23 mouse cellular contexts compared by ENCODE assay signal in the genomic region with DNA sequence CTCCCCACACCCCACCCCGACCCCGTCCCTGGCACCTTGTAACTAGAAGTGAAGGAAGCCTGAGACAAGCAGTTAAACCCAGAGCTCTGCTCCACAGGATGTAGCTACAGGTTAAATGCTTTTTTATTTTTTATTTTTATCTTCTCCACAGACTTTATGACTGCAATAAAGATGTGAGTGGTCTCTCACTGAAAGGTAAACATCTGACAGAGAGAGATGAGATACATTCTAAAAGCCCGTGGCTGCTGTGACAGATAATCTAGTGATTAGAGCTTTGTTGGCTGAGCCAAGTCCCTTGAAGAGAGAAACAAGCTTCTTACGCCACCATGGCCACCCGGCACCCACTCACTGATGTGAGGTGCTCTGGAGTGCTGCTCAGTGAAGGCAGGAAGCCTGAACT. TPM values are rescaled to one million over a fixed set of nuclear protein-coding genes. Genes with fewer than 3 reads are reported as not detected.
A peak's percentile ranks its signal among the peaks of the same experiment; 100 is the strongest.
DNase-seq lines count a peak whose midpoint lies in the region; ATAC-seq and TF ChIP-seq lines count a peak whose summit lies in the region.
"Had no signal": no experiment of that assay in that cellular context is flagged by ENCODE, and none has a peak within 500 bp of the region (broad histone marks: within the 10 kb centered on the region; RNA-seq: fewer than 3 reads in every experiment).

No protein-coding gene starts in this region.

- H3K27me3 ChIP-seq in lung, embryonic 14.5 days (ENCODE audit: insufficient read depth, low read length), result no peaks in the 10 kb centered on the region
- H3K27me3 ChIP-seq in MEL (ENCODE audit: control insufficient read depth in 1 of 2, insufficient read depth in 2 of 2, low read length in 2 of 2), result no peaks in the 10 kb centered on the region; a peak in 1 of 4 replicates
- no peaks in the 10 kb centered on the region for H3K27me3 ChIP-seq in intestine, embryonic 15.5 days (replicated peaks)
- H3K27me3 ChIP-seq in kidney, adult 2 months (replicated peaks; ENCODE audit: control insufficient read depth, insufficient read depth, low read length), result no peaks in the 10 kb centered on the region
- 0 out of 2 replicates have a peak, but pooled peaks cover 3% of the 10 kb centered on the region for H3K27me3 ChIP-seq in hindbrain, embryonic 14.5 days (ENCODE audit: control insufficient read depth, insufficient read depth, low read length)
- H3K27me3 ChIP-seq in hindbrain, embryonic 16.5 days (replicated peaks; ENCODE audit: control insufficient read depth, insufficient read depth, low read length), result no peaks in the 10 kb centered on the region; the same call in 1 of the 2 replicates
- H3K27me3 ChIP-seq: embryonic facial prominence, embryonic 13.5 days; forebrain, embryonic 12.5 days; heart, embryonic 13.5 days had no signal

- no peaks in the 10 kb centered on the region for H3K4me1 ChIP-seq in lung, embryonic 14.5 days (ENCODE audit: insufficient read depth)
- peaks cover 0 to 4% of the 10 kb centered on the region in 2 experiments; a peak in 1 of 4 replicates for H3K4me1 ChIP-seq in MEL (ENCODE audit: control insufficient read depth in 1 of 2, insufficient read depth in 2 of 2, low read length in 2 of 2)
- H3K4me1 ChIP-seq in intestine, embryonic 15.5 days (replicated peaks), result no peaks in the 10 kb centered on the region
- no peaks in the 10 kb centered on the region for H3K4me1 ChIP-seq in kidney, adult 2 months (ENCODE audit: control insufficient read depth, insufficient read depth, low read length)
- no peaks in the 10 kb centered on the region for H3K4me1 ChIP-seq in hindbrain, embryonic 14.5 days (replicated peaks; ENCODE audit: control insufficient read depth, insufficient read depth, low read length)
- no peaks in the 10 kb centered on the region for H3K4me1 ChIP-seq in hindbrain, embryonic 16.5 days (ENCODE audit: control insufficient read depth, insufficient read depth, low read depth, low read length)
- H3K4me1 ChIP-seq: embryonic facial prominence, embryonic 13.5 days; forebrain, embryonic 12.5 days had no signal

- TF ChIP-seq EP300 in MEL (IDR thresholded peaks at IDR 0.05; ENCODE audit: low read depth in 1 of 2, low read length in 2 of 2), result peak in 1 of 2 experiments; percentile 40; a peak in 1 of 4 replicates

- H3K27ac ChIP-seq in lung, embryonic 14.5 days (ENCODE audit: low read depth), result no peak overlapping the region
- no peak overlapping the region for H3K27ac ChIP-seq in MEL (ENCODE audit: control insufficient read depth, low read depth, low read length)
- no peak overlapping the region for H3K27ac ChIP-seq in intestine, embryonic 15.5 days
- no peak overlapping the region for H3K27ac ChIP-seq in kidney, adult 2 months (ENCODE audit: insufficient read depth, low read depth, low read length)
- H3K27ac ChIP-seq in hindbrain, embryonic 14.5 days, result no peak overlapping the region
- no peak overlapping the region for H3K27ac ChIP-seq in hindbrain, embryonic 16.5 days (ENCODE audit: low read depth, low read length)
- H3K27ac ChIP-seq: embryonic facial prominence, embryonic 13.5 days; forebrain, embryonic 12.5 days; heart, embryonic 13.5 days; hindbrain, postnatal 0 days had no signal

- TF ChIP-seq CTCF in lung, embryonic 14.5 days (IDR thresholded peaks at IDR 0.05; ENCODE audit: low read depth), result no peak
- no peak for TF ChIP-seq CTCF in MEL (IDR thresholded peaks at IDR 0.05 in 2 of 3, conservative IDR thresholded peaks at IDR 0.05 in 1 of 3; ENCODE audit: control insufficient read depth in 1 of 3, insufficient read depth in 1 of 3, low read depth in 2 of 3, low read length in 3 of 3, poor library complexity in 1 of 3, severe bottlenecking in 1 of 3)
- no peak for TF ChIP-seq CTCF in kidney, adult 2 months (conservative IDR thresholded peaks at IDR 0.05; ENCODE audit: insufficient read depth, insufficient read length, low read depth, low read length)

- TF ChIP-seq POLR2A in MEL (IDR thresholded peaks at IDR 0.05; ENCODE audit: control insufficient read depth in 1 of 2, insufficient read depth in 1 of 2, low read depth in 1 of 2, low read length in 2 of 2, poor library complexity in 1 of 2), result no peak
- no peak for TF ChIP-seq POLR2A in kidney, adult 2 months (IDR thresholded peaks at IDR 0.05; ENCODE audit: low read depth, low read length)

- H3K4me3 ChIP-seq in lung, embryonic 14.5 days (ENCODE audit: low read depth, low read length), result no peak overlapping the region
- H3K4me3 ChIP-seq in MEL (ENCODE audit: control insufficient read depth in 1 of 2, insufficient read depth in 1 of 2, low read depth in 2 of 2, low read length in 2 of 2), result no peak overlapping the region
- H3K4me3 ChIP-seq in intestine, embryonic 15.5 days (replicated peaks), result no peak overlapping the region
- no peak overlapping the region for H3K4me3 ChIP-seq in kidney, adult 2 months (ENCODE audit: insufficient read depth, low read depth, low read length)
- H3K4me3 ChIP-seq in hindbrain, embryonic 14.5 days (replicated peaks; ENCODE audit: low read length), result no peak overlapping the region
- no peak overlapping the region for H3K4me3 ChIP-seq in hindbrain, embryonic 16.5 days (ENCODE audit: low read length)
- H3K4me3 ChIP-seq: embryonic facial prominence, embryonic 13.5 days; forebrain, embryonic 12.5 days; heart, embryonic 13.5 days had no signal

- 28% methylated on average over 5 of the region's 5 CpGs for WGBS in lung, embryonic 14.5 days
- WGBS in intestine, embryonic 15.5 days, result 18% methylated on average over 5 of the region's 5 CpGs
- 53% methylated on average over 5 of the region's 5 CpGs for WGBS in kidney, adult 2 months
- WGBS in hindbrain, embryonic 14.5 days, result 75% methylated on average over 5 of the region's 5 CpGs
- WGBS in hindbrain, embryonic 16.5 days, result 79% methylated on average over 5 of the region's 5 CpGs

- no peak for ATAC-seq in lung, embryonic 14.5 days (ENCODE audit: insufficient read depth)
- peak; percentile 58 for ATAC-seq in intestine, embryonic 15.5 days
- ATAC-seq in hindbrain, embryonic 14.5 days (ENCODE audit: low FRiP score), result no peak
- ATAC-seq in hindbrain, embryonic 16.5 days, result no peak
- ATAC-seq: forebrain, embryonic 16.5 days; hindbrain, postnatal 0 days had no signal

- TF ChIP-seq RAD21 in MEL (IDR thresholded peaks at IDR 0.05; ENCODE audit: low read depth, low read length), result no peak

- DNase-seq in lung, embryonic 14.5 days, result peak; percentile 14
- DNase-seq in lung, postnatal 14 days, result no peak
- DNase-seq in MEL (ENCODE audit: low read depth, low spot score), result peak; percentile 40
- DNase-seq in kidney, adult 2 months, result no peak
- no peak for DNase-seq in hindbrain, embryonic 14.5 days (ENCODE audit: low spot score)
- DNase-seq: adrenal gland, adult 2 months; adrenal gland, postnatal 36 days; cerebellum, adult 2 months; cerebellum, postnatal 10 days; gastrocnemius, postnatal 10 days; heart, postnatal 36 days had no signal

- no peaks in the 10 kb centered on the region for H3K36me3 ChIP-seq in lung, embryonic 14.5 days (ENCODE audit: insufficient read depth)
- peaks cover 0 to 2% of the 10 kb centered on the region in 2 experiments; a peak in 1 of 4 replicates for H3K36me3 ChIP-seq in MEL (ENCODE audit: control insufficient read depth in 1 of 2, insufficient read depth in 2 of 2, low read length in 2 of 2)
- no peaks in the 10 kb centered on the region for H3K36me3 ChIP-seq in intestine, embryonic 15.5 days
- H3K36me3 ChIP-seq in kidney, adult 2 months (ENCODE audit: control insufficient read depth, insufficient read depth, low read length), result no peaks in the 10 kb centered on the region
- H3K36me3 ChIP-seq in hindbrain, embryonic 14.5 days (replicated peaks; ENCODE audit: control insufficient read depth, insufficient read depth), result no peaks in the 10 kb centered on the region
- H3K36me3 ChIP-seq in hindbrain, embryonic 16.5 days (ENCODE audit: control insufficient read depth, insufficient read depth, low read length), result no peaks in the 10 kb centered on the region
- H3K36me3 ChIP-seq: embryonic facial prominence, embryonic 13.5 days; forebrain, embryonic 12.5 days; heart, embryonic 13.5 days had no signal

- no peaks in the 10 kb centered on the region for H3K9me3 ChIP-seq in lung, embryonic 14.5 days (ENCODE audit: low read depth, low read length)
- H3K9me3 ChIP-seq in MEL (replicated peaks; ENCODE audit: insufficient read depth, low read length), result no peaks in the 10 kb centered on the region
- no peaks in the 10 kb centered on the region for H3K9me3 ChIP-seq in intestine, embryonic 15.5 days
- no peaks in the 10 kb centered on the region for H3K9me3 ChIP-seq in hindbrain, embryonic 14.5 days (ENCODE audit: control insufficient read depth, low read length)
- H3K9me3 ChIP-seq in hindbrain, embryonic 16.5 days (ENCODE audit: control insufficient read depth, low read length), result no peaks in the 10 kb centered on the region
- H3K9me3 ChIP-seq: embryonic facial prominence, embryonic 13.5 days; forebrain, embryonic 12.5 days; heart, embryonic 13.5 days had no signal

- no peak overlapping the region for H3K9ac ChIP-seq in lung, embryonic 14.5 days
- no peak overlapping the region for H3K9ac ChIP-seq in MEL (ENCODE audit: control insufficient read depth, low read depth, low read length, poor library complexity, severe bottlenecking)
- no peak overlapping the region for H3K9ac ChIP-seq in intestine, embryonic 15.5 days
- H3K9ac ChIP-seq in hindbrain, embryonic 14.5 days, result no peak overlapping the region
- no peak overlapping the region for H3K9ac ChIP-seq in hindbrain, embryonic 16.5 days (ENCODE audit: low read depth, low read length)
- H3K9ac ChIP-seq: embryonic facial prominence, embryonic 13.5 days; forebrain, embryonic 12.5 days; heart, embryonic 13.5 days had no signal

- no peak overlapping the region for H3K4me2 ChIP-seq in lung, embryonic 14.5 days
- H3K4me2 ChIP-seq in intestine, embryonic 15.5 days (replicated peaks), result 0 out of 2 replicates have a peak overlapping the region, but pooled peaks have one; percentile 11
- H3K4me2 ChIP-seq in hindbrain, embryonic 14.5 days (replicated peaks), result no peak overlapping the region
- H3K4me2 ChIP-seq in hindbrain, embryonic 16.5 days (ENCODE audit: low read length), result no peak overlapping the region
- H3K4me2 ChIP-seq: embryonic facial prominence, embryonic 13.5 days; forebrain, embryonic 12.5 days; heart, embryonic 13.5 days had no signal

- no peaks in the 10 kb centered on the region for H3K79me2 ChIP-seq in MEL (ENCODE audit: control insufficient read depth, insufficient read depth, low read length, poor library complexity)

RNA-seq across cellular contexts. Expression of a gene that starts 34.1 kb away (rescaled TPM):
- 12.0 and 12.2 TPM in 2 replicates for polyA plus RNA-seq in lung, embryonic 14.5 days (2014; fragmentation: Nextera tagmentation; extraction: Ambion mirVana)
- total RNA-seq in MEL (2012; rRNA removed), result 21.5 and 26.4 TPM in 2 replicates
- 100 to 1,000 TPM in 1 of 2 experiments, 10 to 100 TPM in 1; 29.7 to 335 TPM for polyA plus RNA-seq in MEL (2012; ENCODE audit: insufficient read depth in 1 of 2, insufficient read length in 2 of 2, low read depth in 1 of 2, low replicate concordance in 2 of 2, missing spikeins in 1 of 2)
- polyA plus RNA-seq in intestine, embryonic 15.5 days (2015; fragmentation: Nextera tagmentation; extraction: Ambion mirVana), result 11.2 and 11.5 TPM in 2 replicates
- 3.5 and 4.2 TPM in 2 replicates for polyA plus RNA-seq in kidney, adult 2 months (2012; rRNA removed)
- 10.0 and 10.1 TPM in 2 replicates for polyA plus RNA-seq in hindbrain, embryonic 14.5 days (2014; fragmentation: Nextera tagmentation; extraction: Ambion mirVana)
- polyA plus RNA-seq in hindbrain, embryonic 16.5 days (2015; fragmentation: Nextera tagmentation; extraction: Ambion mirVana), result 8.4 and 9.5 TPM in 2 replicates

RNA-seq across cellular contexts. Expression of a gene that starts 58.8 kb away (rescaled TPM):
- not detected in 2 replicates for polyA plus RNA-seq in lung, embryonic 14.5 days (2014; fragmentation: Nextera tagmentation; extraction: Ambion mirVana)
- total RNA-seq in MEL (2012; rRNA removed), result not detected in 2 replicates
- polyA plus RNA-seq in MEL (2012; ENCODE audit: insufficient read depth in 1 of 2, insufficient read length in 2 of 2, low read depth in 1 of 2, low replicate concordance in 2 of 2, missing spikeins in 1 of 2), result not detected
- not detected in 2 replicates for polyA plus RNA-seq in intestine, embryonic 15.5 days (2015; fragmentation: Nextera tagmentation; extraction: Ambion mirVana)
- polyA plus RNA-seq in kidney, adult 2 months (2012; rRNA removed), result not detected in 2 replicates
- 0.60 and 0.82 TPM in 2 replicates for polyA plus RNA-seq in hindbrain, embryonic 14.5 days (2014; fragmentation: Nextera tagmentation; extraction: Ambion mirVana)
- polyA plus RNA-seq in hindbrain, embryonic 16.5 days (2015; fragmentation: Nextera tagmentation; extraction: Ambion mirVana), result 0.74 and 1.1 TPM in 2 replicates
- total RNA-seq: adrenal gland, adult 2 months; adrenal gland, postnatal 36 days; gastrocnemius, postnatal 10 days; gastrocnemius, postnatal 4 days; heart, adult 8-10 months; heart, postnatal 36 days had no signal
- polyA plus RNA-seq: adrenal gland, adult 2 months; C2C12; embryonic facial prominence, embryonic 13.5 days; frontal cortex, adult 2 months; heart, embryonic 13.5 days; heart, postnatal 0 days had no signal

Comparison
In these comparisons a context has a peak if more than half of its experiments do, and no peak if none do; other contexts are left out.
1. DNase-seq: peak in lung, embryonic 14.5 days (single experiment) and MEL (single experiment); none in lung, postnatal 14 days (single experiment), kidney, adult 2 months (single experiment) and hindbrain, embryonic 14.5 days (single experiment).